Mouse (Mus musculus) midbrain, postnatal 0 days (tissue): ENCODE results near the gene Phf23. TPM values are rescaled to one million over a fixed set of nuclear protein-coding genes. Genes with fewer than 3 reads are reported as not detected.
A peak's percentile ranks its signal among the peaks of the same experiment; 100 is the strongest.

Experiments used
- ATAC-seq: fragments of 200-750 bp; cut with Nextera tagmentation; 2 replicates; pipeline ENCODE4 v1.8.0; 2017; ENCODE audit warnings: moderate number of reproducible peaks, mild to moderate bottlenecking, moderate TSS enrichment, moderate library complexity; ENCODE audit not compliant: low FRiP score
- DNase-seq: peaks from one replicate; pipeline ENCODE4 v3.0.0-alpha.2; 2015; ENCODE audit warnings: low spot score
- H3K27ac ChIP-seq: fragments of 300-500 bp; sonication (generic); 2 replicates; pipeline ENCODE4 v1.5.1; 2014; ENCODE audit warnings: low read depth, mild to moderate bottlenecking, low read length, mixed read lengths
- H3K27me3 ChIP-seq: fragments of 300-500 bp; sonication (generic); 2 replicates; pipeline ENCODE4 v1.6.1; 2014; ENCODE audit warnings: low read length, control low read depth, mixed read lengths; ENCODE audit not compliant: insufficient read depth
- H3K36me3 ChIP-seq: fragments of 300-500 bp; sonication (generic); 2 replicates; pipeline ENCODE4 v1.6.1; 2014; ENCODE audit warnings: low read length, control low read depth, mixed read lengths; ENCODE audit not compliant: insufficient read depth
- H3K4me1 ChIP-seq: fragments of 300-500 bp; sonication (generic); 2 replicates; pipeline ENCODE4 v1.6.1; 2014; ENCODE audit warnings: mild to moderate bottlenecking, control low read depth, antibody characterized with exemption, low read length, mixed read lengths; ENCODE audit not compliant: insufficient read depth
- H3K4me2 ChIP-seq: fragments of 300-500 bp; sonication (generic); 2 replicates; pipeline ENCODE4 v1.6.1; 2014; ENCODE audit warnings: low read depth, mild to moderate bottlenecking, low read length, mixed read lengths; ENCODE audit not compliant: poor library complexity, severe bottlenecking
- H3K4me3 ChIP-seq: fragments of 300-500 bp; sonication (generic); 2 replicates; pipeline ENCODE4 v1.5.1; 2014; ENCODE audit warnings: low read depth, mild to moderate bottlenecking, low read length, moderate library complexity
- H3K9ac ChIP-seq: fragments of 300-500 bp; sonication (generic); replicated peaks from 2 replicates; pipeline ENCODE4 v1.6.1; 2014; ENCODE audit warnings: mild to moderate bottlenecking, low read length, moderate library complexity, mixed read lengths; ENCODE audit not compliant: poor library complexity, severe bottlenecking
- H3K9me3 ChIP-seq: fragments of 300-500 bp; sonication (generic); 2 replicates; pipeline ENCODE4 v1.6.1; 2016; ENCODE audit warnings: low read length, control low read depth
- CTCF ChIP-seq: IDR thresholded peaks from 2 replicates; pipeline ENCODE4 v1.5.1; 2016; ENCODE audit warnings: antibody characterized with exemption, mild to moderate bottlenecking
- WGBS: fragments of 180-500 bp; shearing (Covaris S2); extraction: QIAGEN DNeasy Blood & Tissue Kit; methylation state at CpG from one replicate; pipeline ENCODE4 v1.1.7; 2014; 5-methylcytosine and 5-hydroxymethylcytosine counted together
- polyA plus RNA-seq: library from polyadenylated mRNA; unstranded; fragments of >200 nt; fragmentation: Nextera tagmentation; extraction: Ambion mirVana; gene quantifications from 2 replicates; pipeline ENCODE4 v1.2.1, GENCODE M21; 2015
- total RNA-seq: library from RNA; depleted of rRNA; stranded (reverse); fragments of >200 nt; gene quantifications from 2 replicates; pipeline ENCODE4 v1.2.3, GENCODE M21; 2014

The Phf23 gene
- total and polyA plus RNA-seq, 2 experiments from 2014 or later, result 40.0 to 45.2 TPM

DNA sequence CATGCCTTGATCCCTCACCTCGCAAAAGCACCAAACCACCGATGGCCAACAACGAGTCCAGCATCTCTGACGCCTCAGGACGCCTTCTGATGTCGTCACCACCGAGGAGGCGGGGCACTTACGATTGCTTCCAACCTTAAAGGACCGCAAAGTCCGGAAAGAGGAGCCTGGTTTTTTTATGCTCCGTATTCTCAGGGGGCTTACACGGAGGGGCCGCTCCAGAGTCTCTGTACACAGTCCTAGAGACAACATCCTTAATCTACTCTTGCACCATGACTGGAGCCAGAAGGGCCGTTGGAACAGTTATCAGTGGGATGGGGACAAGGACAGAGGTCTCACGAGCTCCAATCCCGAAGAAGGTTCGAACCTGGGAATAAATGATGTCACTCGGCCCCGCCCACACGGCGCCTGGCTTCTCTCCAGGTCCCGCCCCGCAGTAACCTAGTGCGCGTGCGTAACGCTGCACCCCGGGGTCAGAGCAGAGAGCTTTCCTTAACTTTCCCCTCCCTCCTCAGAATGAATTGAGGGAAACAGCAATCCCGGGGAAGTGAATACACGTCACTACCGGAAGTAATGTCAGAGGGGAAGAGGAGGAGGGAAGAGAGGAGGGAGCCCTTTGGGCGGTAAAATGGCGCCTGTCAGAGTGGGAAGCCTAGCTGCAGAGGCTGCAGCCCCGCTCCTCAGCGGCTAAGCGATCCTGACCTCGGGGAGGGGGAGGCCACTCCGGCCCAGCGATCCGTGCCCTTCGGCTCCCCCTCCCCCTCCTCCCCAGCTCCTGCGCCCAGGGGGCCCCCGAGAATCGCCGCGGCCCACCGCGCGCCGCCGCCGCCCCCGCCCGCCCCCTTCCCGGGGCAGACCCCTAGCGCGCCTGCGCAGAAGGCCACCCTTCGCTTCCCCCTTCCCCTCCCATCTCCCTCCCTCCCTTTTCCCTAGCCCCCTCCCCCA, 15.1 kb upstream of the Phf23 start:
- Histone ChIP-seq H3K4me3 (peak overlapping the region; percentile 89), H3K27ac (peak overlapping the region; percentile 97), H3K4me2 (peak overlapping the region; percentile 90), H3K9ac (peak overlapping the region; percentile 87), H3K4me1 (peaks cover 17% of the 10 kb centered on the region), H3K9me3 (no peaks in the 10 kb centered on the region), H3K27me3 (no peaks in the 10 kb centered on the region), H3K36me3 (peaks cover 18% of the 10 kb centered on the region)
- under 1% methylated on average over 41 of the region's 60 CpGs for WGBS
- no peak for TF ChIP-seq CTCF
- ATAC-seq (peak; percentile 93), DNase-seq (peak; percentile 98)

DNA sequence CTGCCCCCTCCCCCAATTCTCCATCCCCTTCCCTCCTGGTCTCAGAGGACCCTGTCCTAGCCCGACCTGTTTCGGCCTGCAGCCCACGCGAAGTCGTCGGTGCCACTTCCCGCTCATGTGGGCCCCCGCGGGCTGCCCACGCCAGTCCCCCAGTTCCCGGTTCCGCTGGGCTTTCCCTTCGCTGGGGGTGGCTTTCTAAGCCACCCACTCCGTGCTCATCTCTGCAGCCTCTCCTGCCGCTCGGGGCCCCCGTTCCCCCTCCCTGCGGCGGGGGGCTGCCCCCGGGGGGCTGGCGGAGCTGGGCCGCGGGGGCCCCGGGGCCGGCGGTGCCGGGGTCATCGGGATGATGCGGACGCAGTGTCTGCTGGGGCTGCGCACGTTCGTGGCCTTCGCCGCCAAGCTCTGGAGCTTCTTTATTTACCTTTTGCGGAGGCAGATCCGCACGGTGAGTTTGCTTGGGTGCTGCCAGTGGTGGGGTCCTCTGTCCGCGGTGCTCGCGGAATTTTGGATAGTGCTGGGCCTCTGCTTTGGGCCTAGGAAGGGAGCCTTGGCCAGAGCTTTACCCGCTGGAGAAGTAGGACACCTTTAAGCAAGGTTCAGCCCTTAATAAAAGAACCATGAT, 14.3 kb upstream of the Phf23 start, which contains the start of gene Ctdnep1:
TSS of gene Ctdnep1 (plus strand) at position 16 of the 622 bp plus-strand sequence.
- TF ChIP-seq CTCF, result no peak
- Histone ChIP-seq H3K9ac (peak within 1 kb of the TSS; percentile 87), H3K4me1 (peaks cover 17% of the 10 kb centered on the region), H3K27ac (peak within 1 kb of the TSS; percentile 97), H3K36me3 (peaks cover 16% of the 10 kb centered on the region), H3K4me3 (peak within 1 kb of the TSS; percentile 89), H3K9me3 (no peaks in the 10 kb centered on the region), H3K27me3 (no peaks in the 10 kb centered on the region), H3K4me2 (peak within 1 kb of the TSS; percentile 90)
- WGBS, result 0% methylated on average over 36 of the region's 43 CpGs
- ATAC-seq (no peak; the same call in 1 of the 2 replicates), DNase-seq (no peak)

DNA sequence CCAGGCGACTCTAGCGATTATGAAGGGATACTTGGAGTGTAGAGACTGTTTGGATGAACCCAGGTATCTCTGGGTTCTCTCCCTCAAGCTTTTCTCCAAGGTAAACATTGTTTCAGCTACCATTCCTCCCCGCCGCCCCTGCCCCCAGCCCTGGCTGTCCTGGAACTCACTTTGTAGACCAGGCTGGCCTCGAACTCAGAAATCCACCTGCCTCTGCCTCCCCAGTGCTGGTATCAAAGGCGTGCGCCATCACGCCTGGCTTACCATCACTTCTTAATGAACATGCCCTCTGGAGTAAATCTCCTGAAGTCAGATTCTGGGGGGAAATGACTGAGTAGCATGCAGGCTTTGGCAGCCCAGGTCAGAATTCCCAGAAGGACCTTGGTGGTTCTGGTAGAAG, 13.4 kb upstream of the Phf23 start, which contains the start of gene Elp5:
TSS of gene Elp5 (minus strand) at position 293 of the 400 bp plus-strand sequence.
- DNase-seq, result no peak
- H3K27ac ChIP-seq, result peak within 1 kb of the TSS; percentile 97
- H3K9me3 ChIP-seq, result no peaks in the 10 kb centered on the region
- H3K36me3 ChIP-seq, result peaks cover 19% of the 10 kb centered on the region
- peak within 1 kb of the TSS; percentile 90 for H3K4me2 ChIP-seq
- peak within 1 kb of the TSS; percentile 87 for H3K9ac ChIP-seq
- peak within 1 kb of the TSS; percentile 89 for H3K4me3 ChIP-seq
- 69% methylated on average over 8 of the region's 8 CpGs for WGBS
- H3K27me3 ChIP-seq, result no peaks in the 10 kb centered on the region
- H3K4me1 ChIP-seq, result peaks cover 17% of the 10 kb centered on the region
- TF ChIP-seq CTCF, result no peak
- ATAC-seq, result no peak

DNA sequence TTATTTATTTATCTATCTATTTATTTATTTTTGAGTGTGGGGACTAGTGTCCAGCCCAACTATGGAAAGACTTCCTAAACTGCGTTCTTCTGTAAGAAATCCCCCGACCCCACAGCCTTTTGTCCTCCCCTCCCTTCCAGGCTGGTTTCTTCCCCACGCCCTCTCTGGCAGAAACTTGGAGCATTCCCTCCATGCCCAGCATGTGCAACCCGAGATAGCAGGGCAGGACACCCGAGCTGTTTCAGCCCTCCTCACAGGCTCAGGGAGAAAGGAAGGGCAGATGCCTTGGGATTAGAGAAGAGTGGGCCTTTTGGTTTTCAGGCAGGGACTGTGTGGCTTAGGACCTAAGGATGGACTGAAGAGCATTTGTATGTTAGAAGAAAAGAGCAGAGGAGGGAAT, 12.7 kb upstream of the Phf23 start:
- DNase-seq, result no peak
- H3K27me3 ChIP-seq, result no peaks in the 10 kb centered on the region
- H3K27ac ChIP-seq, result no peak overlapping the region
- ATAC-seq, result no peak
- WGBS, result 26% methylated on average over 5 of the region's 5 CpGs
- peaks cover 17% of the 10 kb centered on the region for H3K4me1 ChIP-seq
- H3K4me3 ChIP-seq, result peak overlapping the region; percentile 89; the same call in 1 of the 2 replicates
- TF ChIP-seq CTCF, result no peak
- peak overlapping the region; percentile 87 for H3K9ac ChIP-seq
- no peaks in the 10 kb centered on the region for H3K9me3 ChIP-seq
- H3K36me3 ChIP-seq, result peaks cover 23% of the 10 kb centered on the region
- H3K4me2 ChIP-seq, result peak overlapping the region; percentile 90

DNA sequence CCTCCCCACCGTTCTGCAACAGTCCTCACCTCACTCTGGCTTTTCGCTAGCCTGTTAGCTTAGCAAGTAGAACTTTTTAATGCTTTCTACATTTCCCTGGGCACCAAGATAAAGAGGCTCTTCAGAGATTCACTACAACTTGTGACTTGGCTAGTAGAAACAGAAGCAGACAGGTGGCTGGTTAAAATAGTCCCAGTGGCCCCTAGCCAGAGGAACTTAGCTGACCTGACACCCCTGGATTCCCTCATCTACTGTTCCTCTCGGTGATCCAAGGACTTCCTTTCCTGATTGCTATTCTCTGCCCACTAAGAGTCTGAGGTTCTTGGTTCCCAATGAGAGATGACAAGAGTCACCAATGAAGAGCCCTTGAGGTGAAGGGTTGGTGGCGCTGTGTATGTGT, 12.2 kb upstream of the Phf23 start:
- H3K36me3 ChIP-seq, result peaks cover 28% of the 10 kb centered on the region
- DNase-seq, result no peak
- no peaks in the 10 kb centered on the region for H3K27me3 ChIP-seq
- ATAC-seq, result no peak
- 0 out of 2 replicates have a peak overlapping the region, but pooled peaks have one; percentile 89 for H3K4me3 ChIP-seq
- TF ChIP-seq CTCF, result no peak
- H3K9me3 ChIP-seq, result no peaks in the 10 kb centered on the region
- H3K4me1 ChIP-seq, result peaks cover 17% of the 10 kb centered on the region
- WGBS, result 90% methylated on average over 4 of the region's 4 CpGs
- no peak overlapping the region for H3K27ac ChIP-seq
- peak overlapping the region; percentile 87 for H3K9ac ChIP-seq
- peak overlapping the region; percentile 90; the same call in 1 of the 2 replicates for H3K4me2 ChIP-seq
